ENCODE assay signal across 9 mouse cellular contexts in the genomic region with DNA sequence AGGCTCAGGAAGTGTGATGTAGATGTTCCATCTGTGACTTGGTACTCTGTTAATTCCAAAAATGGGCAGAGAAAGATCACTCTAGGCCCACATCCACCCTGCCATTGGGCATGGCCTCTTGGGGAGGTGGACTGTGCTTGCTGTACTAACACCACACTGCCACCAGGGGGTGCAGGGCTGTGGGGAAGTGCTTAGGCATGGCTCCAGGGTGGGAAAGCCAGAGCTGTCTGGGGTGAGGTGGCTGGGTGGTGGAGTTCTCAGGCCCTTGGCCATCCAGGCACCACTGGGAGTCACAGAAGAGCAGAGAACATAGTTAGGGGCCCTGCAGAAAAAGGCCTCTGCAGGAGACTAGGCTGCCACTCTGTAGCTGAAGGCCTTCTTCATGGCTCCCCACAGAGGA.
DNase-seq lines count a peak whose midpoint lies in the region; ATAC-seq and TF ChIP-seq lines count a peak whose summit lies in the region.
"Had no signal": no experiment of that assay in that cellular context is flagged by ENCODE, and none has a peak within 500 bp of the region (broad histone marks: within the 10 kb centered on the region; RNA-seq: fewer than 3 reads in every experiment).

No protein-coding gene starts in this region.

- no peak for ATAC-seq in midbrain, postnatal 0 days (ENCODE audit: low FRiP score)
- ATAC-seq in midbrain, embryonic 16.5 days: no peak

- peak; percentile 25 to 36 for DNase-seq in adrenal gland, adult 18-20 months (ENCODE audit: low spot score in 2 of 2)
- DNase-seq in adrenal gland, adult 8-10 months: no peak
- DNase-seq in midbrain, postnatal 0 days (ENCODE audit: low spot score): no peak
- peak; percentile 40 for DNase-seq in embryo, embryonic 10.5 days (ENCODE audit: low spot score)
- DNase-seq in lung, postnatal 14 days: peak; percentile 51
- DNase-seq in thymus, postnatal 14 days: peak; percentile 74
- DNase-seq in left cerebral cortex, adult 11 months (ENCODE audit: low spot score): no peak

- TF ChIP-seq CTCF in midbrain, postnatal 0 days (IDR thresholded peaks at IDR 0.05): peak; percentile 38

- 0 out of 2 replicates have a peak, but pooled peaks cover 3% of the 10 kb centered on the region for H3K36me3 ChIP-seq in midbrain, postnatal 0 days (ENCODE audit: insufficient read depth, low read length)
- H3K36me3 ChIP-seq in midbrain, embryonic 16.5 days (ENCODE audit: control insufficient read depth, insufficient read depth, low read length): peaks cover 5% of the 10 kb centered on the region; the same call in 1 of the 2 replicates
- H3K36me3 ChIP-seq: neural tube, embryonic 12.5 days had no signal

- no peak overlapping the region for H3K27ac ChIP-seq in midbrain, postnatal 0 days (ENCODE audit: low read depth, low read length)
- no peak overlapping the region for H3K27ac ChIP-seq in midbrain, embryonic 16.5 days (ENCODE audit: low read length)
- H3K27ac ChIP-seq: neural tube, embryonic 12.5 days had no signal

- H3K4me3 ChIP-seq in midbrain, postnatal 0 days (ENCODE audit: low read depth, low read length): no peak overlapping the region
- H3K4me3 ChIP-seq in midbrain, embryonic 16.5 days (ENCODE audit: low read depth, low read length): no peak overlapping the region
- H3K4me3 ChIP-seq: neural tube, embryonic 12.5 days had no signal

- H3K27me3 ChIP-seq in midbrain, postnatal 0 days (ENCODE audit: insufficient read depth, low read length): no peaks in the 10 kb centered on the region
- no peaks in the 10 kb centered on the region for H3K27me3 ChIP-seq in midbrain, embryonic 16.5 days (ENCODE audit: control insufficient read depth, insufficient read depth, low read depth, low read length)
- H3K27me3 ChIP-seq: neural tube, embryonic 12.5 days had no signal

- no peaks in the 10 kb centered on the region for H3K9me3 ChIP-seq in midbrain, postnatal 0 days (ENCODE audit: low read length)
- H3K9me3 ChIP-seq in midbrain, embryonic 16.5 days (replicated peaks; ENCODE audit: control insufficient read depth, low read length, poor library complexity, severe bottlenecking): no peaks in the 10 kb centered on the region
- H3K9me3 ChIP-seq: neural tube, embryonic 12.5 days had no signal

- no peak overlapping the region for H3K4me2 ChIP-seq in midbrain, postnatal 0 days (ENCODE audit: low read depth, low read length, poor library complexity, severe bottlenecking)
- H3K4me2 ChIP-seq in midbrain, embryonic 16.5 days (ENCODE audit: low read length): no peak overlapping the region
- H3K4me2 ChIP-seq: neural tube, embryonic 12.5 days had no signal

- no peaks in the 10 kb centered on the region for H3K4me1 ChIP-seq in midbrain, postnatal 0 days (ENCODE audit: insufficient read depth, low read length)
- no peaks in the 10 kb centered on the region for H3K4me1 ChIP-seq in midbrain, embryonic 16.5 days (ENCODE audit: control insufficient read depth, insufficient read depth, low read length)
- H3K4me1 ChIP-seq: neural tube, embryonic 12.5 days had no signal

- H3K9ac ChIP-seq in midbrain, postnatal 0 days (replicated peaks; ENCODE audit: low read length, poor library complexity, severe bottlenecking): no peak overlapping the region
- no peak overlapping the region for H3K9ac ChIP-seq in midbrain, embryonic 16.5 days (ENCODE audit: low read depth, low read length)
- H3K9ac ChIP-seq: neural tube, embryonic 12.5 days had no signal

Comparison
In these comparisons a context has a peak if more than half of its experiments do, and no peak if none do; other contexts are left out.
1. DNase-seq: peak in adrenal gland, adult 18-20 months (2 of 2), embryo, embryonic 10.5 days (single experiment), lung, postnatal 14 days (single experiment) and thymus, postnatal 14 days (single experiment); none in adrenal gland, adult 8-10 months (single experiment), midbrain, postnatal 0 days (single experiment) and left cerebral cortex, adult 11 months (single experiment).